Mouse (Mus musculus): ENCODE results near the gene Fam196a. TPM values are rescaled to one million over a fixed set of nuclear protein-coding genes. Genes with fewer than 3 reads are reported as not detected.
A peak's percentile ranks its signal among the peaks of the same experiment; 100 is the strongest.

Fam196a gene
- total and polyA plus RNA-seq, 2 experiments, result not detected

GRCm38 (mm10) chr7:134943701-134944100, 5.5 kb upstream of the Fam196a start:
- H3K36me3 ChIP-seq (ENCODE audit: control insufficient read depth, insufficient read depth, low read length), result no peaks in the 10 kb centered on the region
- H3K4me3 ChIP-seq (ENCODE audit: insufficient read depth, low read depth, low read length), result no peak overlapping the region
- no peaks in the 10 kb centered on the region for H3K4me1 ChIP-seq (ENCODE audit: control insufficient read depth, insufficient read depth, low read length)
- H3K27ac ChIP-seq (replicated peaks; ENCODE audit: insufficient read depth, low read depth, low read length), result no peak overlapping the region
- TF ChIP-seq CTCF (IDR thresholded peaks at IDR 0.05; ENCODE audit: low read depth, low read length) (no peak), POLR2A (IDR thresholded peaks at IDR 0.05; ENCODE audit: extremely low read depth, insufficient read depth, low read length) (no peak)
- DNase-seq (ENCODE audit: extremely low read depth, low read depth, low spot score), result no peak
- no peak overlapping the region for H3K9ac ChIP-seq (ENCODE audit: low read depth, low read length)
- no peaks in the 10 kb centered on the region for H3K27me3 ChIP-seq (ENCODE audit: control insufficient read depth, insufficient read depth, low read length)
- H3K79me2 ChIP-seq (ENCODE audit: control insufficient read depth, insufficient read depth, low read length), result no peaks in the 10 kb centered on the region
- 90% methylated on average over 7 of the region's 7 CpGs for WGBS

- H3K79me2 ChIP-seq (ENCODE audit: control insufficient read depth, insufficient read depth, low read length), result no peaks in the 10 kb centered on the region
- TF ChIP-seq POLR2A (IDR thresholded peaks at IDR 0.05; ENCODE audit: extremely low read depth, insufficient read depth, low read length) (no peak), CTCF (IDR thresholded peaks at IDR 0.05; ENCODE audit: low read depth, low read length) (no peak)
- H3K9ac ChIP-seq (ENCODE audit: low read depth, low read length), result no peak overlapping the region
- no peaks in the 10 kb centered on the region for H3K4me1 ChIP-seq (ENCODE audit: control insufficient read depth, insufficient read depth, low read length)
- no peaks in the 10 kb centered on the region for H3K27me3 ChIP-seq (ENCODE audit: control insufficient read depth, insufficient read depth, low read length)
- no peaks in the 10 kb centered on the region for H3K36me3 ChIP-seq (ENCODE audit: control insufficient read depth, insufficient read depth, low read length)
- no peak overlapping the region for H3K27ac ChIP-seq (replicated peaks; ENCODE audit: insufficient read depth, low read depth, low read length)
- DNase-seq (ENCODE audit: extremely low read depth, low read depth, low spot score), result no peak
- H3K4me3 ChIP-seq (ENCODE audit: insufficient read depth, low read depth, low read length), result no peak overlapping the region
- 91% methylated on average over 6 of the region's 6 CpGs for WGBS
Observed at GRCm38 (mm10) chr7:134943063-134943462, 4.8 kb upstream of the Fam196a start.

GRCm38 (mm10) chr7:134941891-134942290, 3.7 kb upstream of the Fam196a start:
- Histone ChIP-seq H3K4me3 (ENCODE audit: insufficient read depth, low read depth, low read length) (no peak overlapping the region), H3K9ac (ENCODE audit: low read depth, low read length) (no peak overlapping the region), H3K27ac (replicated peaks; ENCODE audit: insufficient read depth, low read depth, low read length) (no peak overlapping the region), H3K4me1 (ENCODE audit: control insufficient read depth, insufficient read depth, low read length) (0 out of 2 replicates have a peak, but pooled peaks cover 2% of the 10 kb centered on the region), H3K36me3 (ENCODE audit: control insufficient read depth, insufficient read depth, low read length) (no peaks in the 10 kb centered on the region), H3K79me2 (ENCODE audit: control insufficient read depth, insufficient read depth, low read length) (no peaks in the 10 kb centered on the region), H3K27me3 (ENCODE audit: control insufficient read depth, insufficient read depth, low read length) (no peaks in the 10 kb centered on the region)
- WGBS, result 95% methylated on average over 6 of the region's 6 CpGs
- no peak for DNase-seq (ENCODE audit: extremely low read depth, low read depth, low spot score)
- TF ChIP-seq POLR2A (IDR thresholded peaks at IDR 0.05; ENCODE audit: extremely low read depth, insufficient read depth, low read length) (no peak), CTCF (IDR thresholded peaks at IDR 0.05; ENCODE audit: low read depth, low read length) (no peak)

- Histone ChIP-seq H3K79me2 (ENCODE audit: control insufficient read depth, insufficient read depth, low read length) (no peaks in the 10 kb centered on the region), H3K9ac (ENCODE audit: low read depth, low read length) (no peak overlapping the region), H3K36me3 (ENCODE audit: control insufficient read depth, insufficient read depth, low read length) (no peaks in the 10 kb centered on the region), H3K27me3 (ENCODE audit: control insufficient read depth, insufficient read depth, low read length) (no peaks in the 10 kb centered on the region), H3K4me3 (ENCODE audit: insufficient read depth, low read depth, low read length) (peak overlapping the region; percentile 14; the same call in 1 of the 2 replicates), H3K27ac (replicated peaks; ENCODE audit: insufficient read depth, low read depth, low read length) (no peak overlapping the region), H3K4me1 (ENCODE audit: control insufficient read depth, insufficient read depth, low read length) (0 out of 2 replicates have a peak, but pooled peaks cover 2% of the 10 kb centered on the region)
- 6% methylated on average over 34 of the region's 37 CpGs for WGBS
- DNase-seq (ENCODE audit: extremely low read depth, low read depth, low spot score), result no peak
- TF ChIP-seq POLR2A (IDR thresholded peaks at IDR 0.05; ENCODE audit: extremely low read depth, insufficient read depth, low read length), result no peak
- no peak for TF ChIP-seq CTCF (IDR thresholded peaks at IDR 0.05; ENCODE audit: low read depth, low read length)
Observed at GRCm38 (mm10) chr7:134937471-134937926, 731 bp downstream of the Fam196a start.

GRCm38 (mm10) chr7:134931886-134932285, 6.3 kb downstream of the Fam196a start:
- Histone ChIP-seq H3K79me2 (ENCODE audit: control insufficient read depth, insufficient read depth, low read length) (no peaks in the 10 kb centered on the region), H3K4me1 (ENCODE audit: control insufficient read depth, insufficient read depth, low read length) (0 out of 2 replicates have a peak, but pooled peaks cover under 1% of the 10 kb centered on the region), H3K36me3 (ENCODE audit: control insufficient read depth, insufficient read depth, low read length) (no peaks in the 10 kb centered on the region), H3K27ac (replicated peaks; ENCODE audit: insufficient read depth, low read depth, low read length) (no peak overlapping the region), H3K4me3 (ENCODE audit: insufficient read depth, low read depth, low read length) (no peak overlapping the region), H3K9ac (ENCODE audit: low read depth, low read length) (no peak overlapping the region), H3K27me3 (ENCODE audit: control insufficient read depth, insufficient read depth, low read length) (no peaks in the 10 kb centered on the region)
- TF ChIP-seq POLR2A (IDR thresholded peaks at IDR 0.05; ENCODE audit: extremely low read depth, insufficient read depth, low read length) (no peak), CTCF (IDR thresholded peaks at IDR 0.05; ENCODE audit: low read depth, low read length) (no peak)
- 79% methylated on average over 2 of the region's 2 CpGs for WGBS
- no peak for DNase-seq (ENCODE audit: extremely low read depth, low read depth, low spot score)

- Histone ChIP-seq H3K27me3 (ENCODE audit: control insufficient read depth, insufficient read depth, low read length) (no peaks in the 10 kb centered on the region), H3K79me2 (ENCODE audit: control insufficient read depth, insufficient read depth, low read length) (no peaks in the 10 kb centered on the region), H3K27ac (replicated peaks; ENCODE audit: insufficient read depth, low read depth, low read length) (no peak overlapping the region), H3K36me3 (ENCODE audit: control insufficient read depth, insufficient read depth, low read length) (no peaks in the 10 kb centered on the region), H3K4me3 (ENCODE audit: insufficient read depth, low read depth, low read length) (no peak overlapping the region), H3K9ac (ENCODE audit: low read depth, low read length) (no peak overlapping the region), H3K4me1 (ENCODE audit: control insufficient read depth, insufficient read depth, low read length) (no peaks in the 10 kb centered on the region)
- WGBS, result 95% methylated on average over 2 of the region's 2 CpGs
- TF ChIP-seq CTCF (IDR thresholded peaks at IDR 0.05; ENCODE audit: low read depth, low read length), result no peak
- no peak for TF ChIP-seq POLR2A (IDR thresholded peaks at IDR 0.05; ENCODE audit: extremely low read depth, insufficient read depth, low read length)
- DNase-seq (ENCODE audit: extremely low read depth, low read depth, low spot score), result no peak
Observed at GRCm38 (mm10) chr7:134901992-134902391, 36.2 kb downstream of the Fam196a start.

Data from liver, adult 2 months (tissue).